Mouse (Mus musculus): ENCODE results near the gene Stab1.

- no peak for TF ChIP-seq CTCF (IDR thresholded peaks at IDR 0.05; ENCODE audit: low read depth)
- TF ChIP-seq EP300 (IDR thresholded peaks at IDR 0.05; ENCODE audit: low read depth): no peak
Measured at GRCm38 (mm10) chr14:31194441-31194840, 26.0 kb upstream of the Stab1 start.

Measured in liver, postnatal 0 days (tissue).